Mouse (Mus musculus): ENCODE measurements around the gene Prss35. TPM values are rescaled to one million over a fixed set of nuclear protein-coding genes. Genes with fewer than 3 reads are reported as not detected.

Prss35 gene
- polyA plus RNA-seq, 2 experiments = 0.43 to 0.48 TPM

DNA sequence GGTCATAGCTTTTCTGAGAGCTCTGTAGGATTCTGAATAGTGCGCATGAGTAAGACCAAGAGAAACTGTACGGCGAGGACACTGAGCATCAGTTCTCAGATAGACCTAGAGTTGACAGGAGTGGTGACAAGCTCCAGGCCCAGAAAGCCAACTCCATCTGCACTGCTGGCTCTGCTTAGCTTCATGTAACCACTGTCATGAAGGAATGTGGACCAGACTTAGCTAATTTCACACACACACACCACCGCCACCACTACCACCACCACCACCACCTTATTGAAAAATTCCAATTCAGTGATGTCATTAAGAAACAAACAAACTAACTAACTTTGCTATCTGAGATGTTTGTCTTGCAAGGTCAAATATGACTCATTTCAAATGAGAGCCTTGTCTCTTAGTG lies 6.5 kb upstream of the Prss35 start:
- no peak for ATAC-seq (ENCODE audit: insufficient read depth)
- H3K4me2 ChIP-seq (ENCODE audit: low read depth) = no peak overlapping the region

DNA sequence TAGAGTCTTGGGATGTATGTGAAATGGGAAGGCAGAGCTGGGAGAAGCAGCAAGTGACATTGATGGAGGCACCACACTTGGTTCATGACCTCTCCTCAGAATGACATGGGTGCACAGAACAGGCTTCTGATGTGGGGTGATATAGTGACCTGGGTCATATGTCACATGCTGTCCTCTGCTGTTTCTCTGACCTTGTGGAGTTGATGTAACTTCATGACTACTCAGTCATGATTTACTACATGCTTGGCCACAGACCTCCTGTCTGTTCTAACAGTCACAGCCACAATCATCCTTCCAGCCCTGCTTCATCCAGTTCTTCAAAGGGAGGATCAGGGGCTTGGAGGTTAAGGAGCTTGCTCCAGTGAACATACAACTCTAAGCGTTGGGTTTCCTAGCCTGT lies 5.4 kb upstream of the Prss35 start:
- TF ChIP-seq CTCF (IDR thresholded peaks at IDR 0.05; ENCODE audit: low read depth) = no peak
- TF ChIP-seq EP300 (IDR thresholded peaks at IDR 0.05; ENCODE audit: low read depth) = no peak
- Histone ChIP-seq H3K27ac (no peak overlapping the region), H3K9me3 (ENCODE audit: control insufficient read depth, low read length) (no peaks in the 10 kb centered on the region), H3K4me2 (ENCODE audit: low read depth) (no peak overlapping the region), H3K4me3 (ENCODE audit: insufficient read depth in 1 of 2, low read depth in 2 of 2, low read length in 2 of 2) (no peak overlapping the region), H3K27me3 (ENCODE audit: control insufficient read depth, insufficient read depth, low read length) (no peaks in the 10 kb centered on the region), H3K36me3 (replicated peaks; ENCODE audit: control insufficient read depth, insufficient read depth, low read depth) (no peaks in the 10 kb centered on the region), H3K9ac (replicated peaks) (no peak overlapping the region), H3K4me1 (replicated peaks; ENCODE audit: control insufficient read depth in 2 of 2, insufficient read depth in 2 of 2, low read length in 1 of 2) (no peaks in the 10 kb centered on the region)
- no peak for DNase-seq (ENCODE audit: low read depth in 3 of 3, low spot score in 3 of 3)
- WGBS (ENCODE audit: insufficient replicate concordance) = 64% methylated on average over 1 of the region's 1 CpGs
- no peak for ATAC-seq (ENCODE audit: insufficient read depth)

More for the DNA sequence above, 6.5 kb upstream of the Prss35 start:
- no peak overlapping the region for H3K4me3 ChIP-seq (ENCODE audit: insufficient read depth in 1 of 2, low read depth in 2 of 2, low read length in 2 of 2)
- no peak for DNase-seq (ENCODE audit: low read depth in 3 of 3, low spot score in 3 of 3)
- 82% methylated on average over 4 of the region's 4 CpGs for WGBS (ENCODE audit: insufficient replicate concordance)
- no peak overlapping the region for H3K27ac ChIP-seq
- H3K4me1 ChIP-seq (replicated peaks; ENCODE audit: control insufficient read depth in 2 of 2, insufficient read depth in 2 of 2, low read length in 1 of 2) = no peaks in the 10 kb centered on the region
- no peak overlapping the region for H3K9ac ChIP-seq (replicated peaks)
- TF ChIP-seq CTCF (IDR thresholded peaks at IDR 0.05; ENCODE audit: low read depth) (no peak), EP300 (IDR thresholded peaks at IDR 0.05; ENCODE audit: low read depth) (no peak)
- H3K27me3 ChIP-seq (ENCODE audit: control insufficient read depth, insufficient read depth, low read length) = no peaks in the 10 kb centered on the region
- H3K36me3 ChIP-seq (replicated peaks; ENCODE audit: control insufficient read depth, insufficient read depth, low read depth) = no peaks in the 10 kb centered on the region
- no peaks in the 10 kb centered on the region for H3K9me3 ChIP-seq (ENCODE audit: control insufficient read depth, low read length)

DNA sequence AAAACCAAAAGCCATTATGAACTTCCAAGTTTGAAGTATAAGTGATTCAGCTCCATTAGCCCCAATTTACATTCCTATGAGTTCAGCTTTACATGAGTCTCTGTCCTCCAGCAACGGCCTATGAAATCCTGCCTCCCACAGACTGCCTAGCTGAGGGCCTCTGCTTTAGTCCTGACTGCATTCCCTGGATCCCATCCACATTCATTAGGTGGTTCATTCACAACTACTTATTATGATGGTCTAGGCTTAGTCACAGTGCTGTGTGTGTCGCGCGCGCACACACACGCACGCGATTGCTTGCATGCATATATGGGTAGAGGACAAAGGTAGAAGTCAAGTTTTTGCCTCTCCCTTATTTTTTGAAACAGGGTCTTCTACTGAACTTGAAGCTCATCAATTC lies 4.6 kb upstream of the Prss35 start:
- Histone ChIP-seq H3K27me3 (ENCODE audit: control insufficient read depth, insufficient read depth, low read length) (no peaks in the 10 kb centered on the region), H3K4me1 (replicated peaks; ENCODE audit: control insufficient read depth in 2 of 2, insufficient read depth in 2 of 2, low read length in 1 of 2) (no peaks in the 10 kb centered on the region), H3K9ac (replicated peaks) (no peak overlapping the region), H3K36me3 (replicated peaks; ENCODE audit: control insufficient read depth, insufficient read depth, low read depth) (no peaks in the 10 kb centered on the region), H3K4me3 (ENCODE audit: insufficient read depth in 1 of 2, low read depth in 2 of 2, low read length in 2 of 2) (no peak overlapping the region), H3K9me3 (ENCODE audit: control insufficient read depth, low read length) (no peaks in the 10 kb centered on the region), H3K27ac (no peak overlapping the region), H3K4me2 (ENCODE audit: low read depth) (no peak overlapping the region)
- TF ChIP-seq CTCF (IDR thresholded peaks at IDR 0.05; ENCODE audit: low read depth) = no peak
- no peak for TF ChIP-seq EP300 (IDR thresholded peaks at IDR 0.05; ENCODE audit: low read depth)
- DNase-seq (ENCODE audit: low read depth in 3 of 3, low spot score in 3 of 3) (no peak), ATAC-seq (ENCODE audit: insufficient read depth) (no peak)
- 88% methylated on average over 8 of the region's 8 CpGs for WGBS (ENCODE audit: insufficient replicate concordance)

- Histone ChIP-seq H3K4me3 (ENCODE audit: insufficient read depth in 1 of 2, low read depth in 2 of 2, low read length in 2 of 2) (no peak overlapping the region), H3K27ac (no peak overlapping the region), H3K27me3 (ENCODE audit: control insufficient read depth, insufficient read depth, low read length) (no peaks in the 10 kb centered on the region), H3K4me2 (ENCODE audit: low read depth) (no peak overlapping the region), H3K9me3 (ENCODE audit: control insufficient read depth, low read length) (no peaks in the 10 kb centered on the region), H3K4me1 (replicated peaks; ENCODE audit: control insufficient read depth in 2 of 2, insufficient read depth in 2 of 2, low read length in 1 of 2) (no peaks in the 10 kb centered on the region), H3K36me3 (replicated peaks; ENCODE audit: control insufficient read depth, insufficient read depth, low read depth) (no peaks in the 10 kb centered on the region), H3K9ac (replicated peaks) (no peak overlapping the region)
- no peak for ATAC-seq (ENCODE audit: insufficient read depth)
- TF ChIP-seq CTCF (IDR thresholded peaks at IDR 0.05; ENCODE audit: low read depth) (no peak), EP300 (IDR thresholded peaks at IDR 0.05; ENCODE audit: low read depth) (no peak)
- 19% methylated on average over 3 of the region's 3 CpGs for WGBS (ENCODE audit: insufficient replicate concordance)
- no peak for DNase-seq (ENCODE audit: low read depth in 3 of 3, low spot score in 3 of 3)
Observed at GRCm38 (mm10) chr9:86739971-86740370, 3.5 kb upstream of the Prss35 start.

GRCm38 (mm10) chr9:86744041-86744440 lies 592 bp downstream of the Prss35 start:
- Histone ChIP-seq H3K27ac (no peak overlapping the region), H3K9me3 (ENCODE audit: control insufficient read depth, low read length) (no peaks in the 10 kb centered on the region), H3K4me1 (replicated peaks; ENCODE audit: control insufficient read depth in 2 of 2, insufficient read depth in 2 of 2, low read length in 1 of 2) (no peaks in the 10 kb centered on the region), H3K27me3 (ENCODE audit: control insufficient read depth, insufficient read depth, low read length) (no peaks in the 10 kb centered on the region), H3K4me2 (ENCODE audit: low read depth) (no peak overlapping the region), H3K36me3 (replicated peaks; ENCODE audit: control insufficient read depth, insufficient read depth, low read depth) (no peaks in the 10 kb centered on the region), H3K4me3 (ENCODE audit: insufficient read depth in 1 of 2, low read depth in 2 of 2, low read length in 2 of 2) (no peak overlapping the region), H3K9ac (replicated peaks) (no peak overlapping the region)
- TF ChIP-seq EP300 (IDR thresholded peaks at IDR 0.05; ENCODE audit: low read depth) (no peak), CTCF (IDR thresholded peaks at IDR 0.05; ENCODE audit: low read depth) (no peak)
- ATAC-seq (ENCODE audit: insufficient read depth) = no peak
- DNase-seq (ENCODE audit: low read depth in 3 of 3, low spot score in 3 of 3) = no peak
- WGBS (ENCODE audit: insufficient replicate concordance) = 24% methylated on average over 5 of the region's 5 CpGs

Measured in liver, embryonic 14.5 days (tissue).